Comparison of ENCODE assay signal across 26 mouse cellular contexts in genomic region chr19:47935530-47935929, GRCm38 (mm10). TPM values are rescaled to one million over a fixed set of nuclear protein-coding genes. Genes with fewer than 3 reads are reported as not detected.
DNase-seq lines count a peak whose midpoint lies in the region; ATAC-seq and TF ChIP-seq lines count a peak whose summit lies in the region.
"Had no signal": no experiment of that assay in that cellular context is flagged by ENCODE, and none has a peak within 500 bp of the region (broad histone marks: within the 10 kb centered on the region; RNA-seq: fewer than 3 reads in every experiment).

No protein-coding gene starts in this region.

- DNase-seq in midbrain, embryonic 11.5 days (ENCODE audit: low spot score, missing footprints) = peak; percentile 65
- DNase-seq in A20 (ENCODE audit: low read depth, low spot score) = peak; percentile 66
- DNase-seq in MEL (ENCODE audit: low read depth, low spot score) = no peak
- DNase-seq in stomach, postnatal 0 days (ENCODE audit: low spot score) = no peak
- DNase-seq in adrenal gland, adult 18-20 months (ENCODE audit: low spot score in 2 of 2) = no peak
- DNase-seq in hindbrain, embryonic 11.5 days (ENCODE audit: low spot score) = no peak
- DNase-seq in kidney, adult 11 months = no peak
- DNase-seq: adrenal gland, adult 2 months; adrenal gland, adult 8-10 months; adrenal gland, postnatal 10 days; adrenal gland, postnatal 14 days; adrenal gland, postnatal 25 days; adrenal gland, postnatal 36 days; B cell, adult 2 months; cerebellum, adult 11 months; cerebellum, adult 11-12 months; cerebellum, adult 18-20 months; cerebellum, adult 2 months; cerebellum, adult 8-10 months had no signal

- peaks cover 4% of the 10 kb centered on the region; the same call in 1 of the 2 replicates for H3K4me1 ChIP-seq in midbrain, embryonic 11.5 days (ENCODE audit: control insufficient read depth, insufficient read depth, low read length)
- H3K4me1 ChIP-seq in midbrain, embryonic 13.5 days (replicated peaks) = peaks cover 17% of the 10 kb centered on the region
- H3K4me1 ChIP-seq in MEL (ENCODE audit: control insufficient read depth in 1 of 2, insufficient read depth in 2 of 2, low read length in 2 of 2) = 0 out of 4 replicates have a peak, but pooled peaks cover 0 to 3% of the 10 kb centered on the region in 2 experiments
- H3K4me1 ChIP-seq in stomach, postnatal 0 days (replicated peaks; ENCODE audit: control insufficient read depth, insufficient read depth) = peaks cover 2% of the 10 kb centered on the region; the same call in 1 of the 2 replicates
- 0 out of 2 replicates have a peak, but pooled peaks cover 4% of the 10 kb centered on the region for H3K4me1 ChIP-seq in hindbrain, embryonic 11.5 days (replicated peaks; ENCODE audit: control insufficient read depth, insufficient read depth, low read length)

- no peaks in the 10 kb centered on the region for H3K9me3 ChIP-seq in midbrain, embryonic 11.5 days (ENCODE audit: control insufficient read depth, low read length)
- H3K9me3 ChIP-seq in midbrain, embryonic 13.5 days = no peaks in the 10 kb centered on the region
- H3K9me3 ChIP-seq in MEL (replicated peaks; ENCODE audit: insufficient read depth, low read length) = no peaks in the 10 kb centered on the region
- no peaks in the 10 kb centered on the region for H3K9me3 ChIP-seq in stomach, postnatal 0 days (ENCODE audit: control insufficient read depth, low read length)
- no peaks in the 10 kb centered on the region for H3K9me3 ChIP-seq in hindbrain, embryonic 11.5 days (ENCODE audit: control insufficient read depth, low read length)

- H3K9ac ChIP-seq in midbrain, embryonic 11.5 days (ENCODE audit: low read length) = no peak overlapping the region
- no peak overlapping the region for H3K9ac ChIP-seq in midbrain, embryonic 13.5 days (replicated peaks)
- no peak overlapping the region for H3K9ac ChIP-seq in MEL (ENCODE audit: control insufficient read depth, low read depth, low read length, poor library complexity, severe bottlenecking)
- H3K9ac ChIP-seq in stomach, postnatal 0 days (ENCODE audit: low read length) = no peak overlapping the region
- no peak overlapping the region for H3K9ac ChIP-seq in hindbrain, embryonic 11.5 days (ENCODE audit: low read depth, low read length)

- H3K4me3 ChIP-seq in midbrain, embryonic 11.5 days (ENCODE audit: low read depth, low read length) = no peak overlapping the region
- H3K4me3 ChIP-seq in midbrain, embryonic 13.5 days (replicated peaks) = no peak overlapping the region
- H3K4me3 ChIP-seq in MEL (ENCODE audit: control insufficient read depth in 1 of 2, insufficient read depth in 1 of 2, low read depth in 2 of 2, low read length in 2 of 2) = no peak overlapping the region
- no peak overlapping the region for H3K4me3 ChIP-seq in stomach, postnatal 0 days (ENCODE audit: low read depth, low read length)
- H3K4me3 ChIP-seq in hindbrain, embryonic 11.5 days (ENCODE audit: low read depth, low read length) = no peak overlapping the region

- no peaks in the 10 kb centered on the region for H3K27me3 ChIP-seq in midbrain, embryonic 11.5 days (ENCODE audit: control insufficient read depth, insufficient read depth, low read length)
- H3K27me3 ChIP-seq in midbrain, embryonic 13.5 days = peaks cover 12% of the 10 kb centered on the region; the same call in 1 of the 2 replicates
- no peaks in the 10 kb centered on the region for H3K27me3 ChIP-seq in MEL (ENCODE audit: control insufficient read depth in 1 of 2, insufficient read depth in 2 of 2, low read length in 2 of 2)
- H3K27me3 ChIP-seq in stomach, postnatal 0 days (ENCODE audit: control insufficient read depth, insufficient read depth, low read length) = no peaks in the 10 kb centered on the region
- no peaks in the 10 kb centered on the region for H3K27me3 ChIP-seq in hindbrain, embryonic 11.5 days (ENCODE audit: control insufficient read depth, insufficient read depth, low read length)

- TF ChIP-seq CTCF in MEL (IDR thresholded peaks at IDR 0.05 in 2 of 3, conservative IDR thresholded peaks at IDR 0.05 in 1 of 3; ENCODE audit: control insufficient read depth in 1 of 3, insufficient read depth in 1 of 3, low read depth in 2 of 3, low read length in 3 of 3, poor library complexity in 1 of 3, severe bottlenecking in 1 of 3) = no peak
- no peak for TF ChIP-seq CTCF in stomach, postnatal 0 days (IDR thresholded peaks at IDR 0.05; ENCODE audit: low read depth)

- no peak for TF ChIP-seq POLR2A in MEL (IDR thresholded peaks at IDR 0.05; ENCODE audit: control insufficient read depth in 1 of 2, insufficient read depth in 1 of 2, low read depth in 1 of 2, low read length in 2 of 2, poor library complexity in 1 of 2)

- no peak for TF ChIP-seq RAD21 in MEL (IDR thresholded peaks at IDR 0.05; ENCODE audit: low read depth, low read length)

- WGBS in midbrain, embryonic 11.5 days = 85% methylated on average over 6 of the region's 6 CpGs
- WGBS in midbrain, embryonic 13.5 days = 90% methylated on average over 6 of the region's 6 CpGs
- WGBS in stomach, postnatal 0 days = 65% methylated on average over 6 of the region's 6 CpGs
- WGBS in hindbrain, embryonic 11.5 days = 85% methylated on average over 6 of the region's 6 CpGs

- no peaks in the 10 kb centered on the region for H3K36me3 ChIP-seq in midbrain, embryonic 11.5 days (ENCODE audit: control insufficient read depth, insufficient read depth, low read length)
- no peaks in the 10 kb centered on the region for H3K36me3 ChIP-seq in midbrain, embryonic 13.5 days
- no peaks in the 10 kb centered on the region for H3K36me3 ChIP-seq in MEL (ENCODE audit: control insufficient read depth in 1 of 2, insufficient read depth in 2 of 2, low read length in 2 of 2)
- no peaks in the 10 kb centered on the region for H3K36me3 ChIP-seq in stomach, postnatal 0 days (ENCODE audit: control insufficient read depth, insufficient read depth, low read length)
- H3K36me3 ChIP-seq in hindbrain, embryonic 11.5 days (ENCODE audit: control insufficient read depth, insufficient read depth, low read length) = no peaks in the 10 kb centered on the region
- H3K36me3 ChIP-seq: G1E had no signal

- H3K79me2 ChIP-seq in MEL (ENCODE audit: control insufficient read depth, insufficient read depth, low read length, poor library complexity) = no peaks in the 10 kb centered on the region

- H3K4me2 ChIP-seq in midbrain, embryonic 11.5 days = no peak overlapping the region
- H3K4me2 ChIP-seq in midbrain, embryonic 13.5 days (replicated peaks) = no peak overlapping the region
- no peak overlapping the region for H3K4me2 ChIP-seq in stomach, postnatal 0 days (replicated peaks; ENCODE audit: low read depth)
- no peak overlapping the region for H3K4me2 ChIP-seq in hindbrain, embryonic 11.5 days (replicated peaks; ENCODE audit: low read depth, low read length)

- no peak overlapping the region for H3K27ac ChIP-seq in midbrain, embryonic 11.5 days (ENCODE audit: low read depth, low read length)
- H3K27ac ChIP-seq in midbrain, embryonic 13.5 days = no peak overlapping the region
- H3K27ac ChIP-seq in MEL (ENCODE audit: control insufficient read depth, low read depth, low read length) = no peak overlapping the region
- H3K27ac ChIP-seq in stomach, postnatal 0 days (replicated peaks) = no peak overlapping the region
- no peak overlapping the region for H3K27ac ChIP-seq in hindbrain, embryonic 11.5 days (ENCODE audit: low read depth, low read length)

- no peak for ATAC-seq in midbrain, embryonic 11.5 days (ENCODE audit: low FRiP score)
- ATAC-seq in midbrain, embryonic 13.5 days = no peak
- ATAC-seq in stomach, postnatal 0 days (ENCODE audit: low FRiP score, low TSS enrichment) = peak; percentile 69; the same call in 1 of the 2 replicates
- no peak for ATAC-seq in hindbrain, embryonic 11.5 days (ENCODE audit: low FRiP score)
- ATAC-seq: activated CD4-positive, CD25-positive, alpha-beta regulatory T cell, adult 4 months; CD4-positive, CD25-positive, alpha-beta regulatory T cell, adult 4 months; Patski had no signal

- no peak for TF ChIP-seq EP300 in MEL (IDR thresholded peaks at IDR 0.05; ENCODE audit: low read depth in 1 of 2, low read length in 2 of 2)
- no peak for TF ChIP-seq EP300 in stomach, postnatal 0 days (optimal IDR thresholded peaks at IDR 0.05)

TF ChIP-seq in MEL, 35 proteins besides CTCF, POLR2A, EP300 and RAD21 (continues in another document):
- TF ChIP-seq NRF1 (IDR thresholded peaks at IDR 0.05; ENCODE audit: insufficient read depth, low read depth, low read length, poor library complexity, severe bottlenecking) = no peak

RNA-seq across cellular contexts. Expression of gene Cfap58, which starts 1.9 kb away (rescaled TPM):
- polyA plus RNA-seq in midbrain, embryonic 11.5 days (2014; fragmentation: Nextera tagmentation; extraction: Ambion mirVana) = 0.14 and 0.20 TPM in 2 replicates
- polyA plus RNA-seq in midbrain, embryonic 13.5 days (2015; fragmentation: Nextera tagmentation; extraction: Ambion mirVana) = 0.32 and 0.48 TPM in 2 replicates
- not detected in 2 replicates for total RNA-seq in MEL (2012; rRNA removed)
- polyA plus RNA-seq in MEL (2012; ENCODE audit: insufficient read depth in 1 of 2, insufficient read length in 2 of 2, low read depth in 1 of 2, low replicate concordance in 2 of 2, missing spikeins in 1 of 2) = not detected
- polyA plus RNA-seq in stomach, postnatal 0 days (2015; fragmentation: Nextera tagmentation; extraction: Ambion mirVana) = not detected in 2 replicates
- under 1 TPM in 1 of 2 experiments, not detected in 1; 0.10 TPM for total RNA-seq in adrenal gland, adult 18-20 months (2021)
- polyA plus RNA-seq in hindbrain, embryonic 11.5 days (2014; fragmentation: Nextera tagmentation; extraction: Ambion mirVana) = 0.36 and 0.37 TPM in 2 replicates
- total RNA-seq: adrenal gland, adult 2 months; adrenal gland, postnatal 14 days; adrenal gland, postnatal 25 days; ES-E14; G1E had no signal
- polyA plus RNA-seq: adrenal gland, adult 2 months; C2C12; CD4-positive, CD25-positive, alpha-beta regulatory T cell, adult 4 months; G1E; Patski had no signal

RNA-seq across cellular contexts. Expression of gene Itprip, which starts 16.4 kb away (rescaled TPM):
- polyA plus RNA-seq in midbrain, embryonic 11.5 days (2014; fragmentation: Nextera tagmentation; extraction: Ambion mirVana) = 11.8 and 13.2 TPM in 2 replicates
- polyA plus RNA-seq in midbrain, embryonic 13.5 days (2015; fragmentation: Nextera tagmentation; extraction: Ambion mirVana) = 8.5 and 9.2 TPM in 2 replicates
- 25.4 and 26.9 TPM in 2 replicates for total RNA-seq in MEL (2012; rRNA removed)
- polyA plus RNA-seq in MEL (2012; ENCODE audit: insufficient read depth in 1 of 2, insufficient read length in 2 of 2, low read depth in 1 of 2, low replicate concordance in 2 of 2, missing spikeins in 1 of 2) = 10 to 100 TPM in 1 of 2 experiments, not detected in 1; 26.3 TPM
- 7.9 and 9.0 TPM in 2 replicates for polyA plus RNA-seq in stomach, postnatal 0 days (2015; fragmentation: Nextera tagmentation; extraction: Ambion mirVana)
- total RNA-seq in adrenal gland, adult 18-20 months (2021) = 10 to 100 TPM; 16.8 to 17.7 TPM
- polyA plus RNA-seq in hindbrain, embryonic 11.5 days (2014; fragmentation: Nextera tagmentation; extraction: Ambion mirVana) = 10.0 and 12.2 TPM in 2 replicates

RNA-seq across cellular contexts. Expression of gene Cfap43, which starts 16.4 kb away (rescaled TPM):
- polyA plus RNA-seq in midbrain, embryonic 11.5 days (2014; fragmentation: Nextera tagmentation; extraction: Ambion mirVana) = 0.05 and 0.07 TPM in 2 replicates
- polyA plus RNA-seq in midbrain, embryonic 13.5 days (2015; fragmentation: Nextera tagmentation; extraction: Ambion mirVana) = 0.24 and 0.36 TPM in 2 replicates
- 0.12 TPM in 1 of 2 replicates, not detected in the other for total RNA-seq in MEL (2012; rRNA removed)
- polyA plus RNA-seq in MEL (2012; ENCODE audit: insufficient read depth in 1 of 2, insufficient read length in 2 of 2, low read depth in 1 of 2, low replicate concordance in 2 of 2, missing spikeins in 1 of 2) = under 1 TPM in 1 of 2 experiments, not detected in 1; 0.10 TPM
- polyA plus RNA-seq in stomach, postnatal 0 days (2015; fragmentation: Nextera tagmentation; extraction: Ambion mirVana) = 0.51 and 1.1 TPM in 2 replicates
- not detected for total RNA-seq in adrenal gland, adult 18-20 months (2021)
- polyA plus RNA-seq in hindbrain, embryonic 11.5 days (2014; fragmentation: Nextera tagmentation; extraction: Ambion mirVana) = 0.54 and 2.1 TPM in 2 replicates
- total RNA-seq: adrenal gland, adult 2 months; adrenal gland, adult 8-10 months; adrenal gland, postnatal 10 days; adrenal gland, postnatal 14 days; adrenal gland, postnatal 25 days; adrenal gland, postnatal 36 days had no signal
- polyA plus RNA-seq: adrenal gland, adult 2 months; G1E had no signal

Comparison
In these comparisons a context has a peak if more than half of its experiments do, and no peak if none do; other contexts are left out.
1. DNase-seq: peak in midbrain, embryonic 11.5 days (single experiment) and A20 (single experiment); none in MEL (single experiment), stomach, postnatal 0 days (single experiment), adrenal gland, adult 18-20 months (0 of 2), hindbrain, embryonic 11.5 days (single experiment) and kidney, adult 11 months (single experiment).